Mouse (Mus musculus) frontal cortex, postnatal 25 days (tissue): Measurements from ENCODE around the gene Dus3l.

Source experiments
- DNase-seq, 2 experiments: peaks; one replicate each; pipeline ENCODE4 v3.0.0; 2022; ENCODE audit warnings: low spot score in 2 of 2

The Dus3l gene

GRCm38 (mm10) chr17:56764474-56765354 is at the start of gene Dus3l:
Gene Dus3l, plus strand, starts transcription at chr17:56764757.
- peak; percentile 83 to 85 for DNase-seq

DNA sequence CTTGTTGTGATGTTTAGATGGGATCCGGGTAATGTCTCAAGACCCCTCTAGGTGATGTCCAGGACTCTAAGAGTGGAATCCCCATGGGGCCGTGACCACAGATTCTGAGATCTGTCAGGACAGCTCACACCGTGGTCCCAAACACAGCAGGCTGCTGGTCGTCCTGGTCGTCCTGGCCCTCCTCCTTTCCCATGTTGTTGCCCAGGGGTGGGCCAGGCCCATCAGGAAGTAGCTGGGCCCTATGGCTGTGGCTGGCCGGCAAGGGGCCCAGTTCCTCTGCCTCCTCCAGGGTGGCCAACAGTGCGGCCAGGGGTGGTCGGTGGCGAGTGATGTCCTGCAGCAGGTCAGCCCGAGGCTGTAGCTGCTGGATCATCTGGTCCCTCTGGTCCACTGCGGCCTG is 49.2 kb upstream of the Dus3l start:
- no peak for DNase-seq

DNA sequence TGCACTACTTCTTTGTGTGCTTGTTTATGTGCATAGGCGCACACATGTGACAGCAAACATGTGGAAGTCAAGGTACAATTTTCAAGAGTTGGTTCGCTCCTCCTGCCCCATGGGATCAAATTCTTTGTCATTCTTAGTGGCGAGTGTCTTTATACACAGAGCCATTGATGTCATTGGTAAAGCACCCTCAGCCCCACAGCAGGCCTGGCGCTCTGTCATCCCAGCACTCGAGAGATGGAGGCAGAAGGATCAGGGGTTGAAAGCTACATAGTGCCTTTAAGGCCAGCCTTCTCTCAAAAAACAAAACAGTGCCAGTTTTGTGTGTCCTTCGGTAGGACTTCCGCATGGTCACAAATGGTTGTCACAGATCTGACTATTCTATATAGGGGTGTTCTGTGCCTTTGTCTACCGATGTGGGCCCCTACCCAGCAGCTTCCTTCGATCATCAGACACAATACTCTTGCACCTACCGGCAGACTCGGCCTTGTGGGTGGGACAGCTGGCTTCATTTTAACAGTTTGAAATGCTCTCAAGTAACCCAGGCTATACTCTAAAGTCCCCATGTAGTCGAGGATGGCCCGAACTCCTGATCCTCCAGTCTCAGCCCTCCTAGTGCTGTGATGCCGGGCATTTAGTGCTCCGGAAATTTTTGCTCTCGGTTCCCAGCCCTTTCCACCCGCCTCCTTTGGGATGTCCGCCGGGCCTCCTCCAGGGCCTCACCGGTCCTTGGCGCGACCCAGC is 48.5 kb upstream of the Dus3l start:
- DNase-seq = peak in 1 of 2 experiments; percentile 23

- DNase-seq = peak; percentile 93 to 95
Measured at GRCm38 (mm10) chr17:56716655-56717362, 47.7 kb upstream of the Dus3l start.

- DNase-seq = peak; percentile 90 to 93
Measured at GRCm38 (mm10) chr17:56717363-56718058, 47.0 kb upstream of the Dus3l start, which contains the start of the genes Ndufa11 and Vmac. Gene Ndufa11, plus strand, starts transcription at chr17:56717767. Gene Vmac, minus strand, starts transcription at chr17:56718022.

DNA sequence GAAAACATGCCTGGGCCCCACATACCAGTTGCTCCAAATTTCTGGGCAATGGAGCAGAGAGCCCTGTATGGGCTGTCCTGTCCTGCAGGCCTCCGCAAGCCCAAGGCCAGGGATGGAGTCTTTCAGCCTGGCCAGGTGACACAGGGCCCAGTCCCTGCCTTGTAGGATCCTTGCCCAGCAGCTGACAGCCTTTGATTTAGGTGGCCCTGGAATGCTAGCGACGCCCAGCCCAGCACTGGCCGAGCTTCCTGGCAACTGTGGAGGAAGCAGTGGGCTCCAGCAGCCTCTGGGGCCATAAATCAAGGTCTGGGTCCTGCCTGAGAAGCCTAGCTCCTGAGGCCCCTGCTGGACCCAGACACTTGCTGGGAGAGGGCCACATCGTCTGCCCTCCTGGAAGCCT is 42.1 kb upstream of the Dus3l start:
- no peak for DNase-seq

GRCm38 (mm10) chr17:56723419-56724161 is 41.0 kb upstream of the Dus3l start:
- no peak for DNase-seq

- no peak for DNase-seq
Measured at GRCm38 (mm10) chr17:56727029-56727649, 37.4 kb upstream of the Dus3l start.

GRCm38 (mm10) chr17:56727659-56728058 is 36.9 kb upstream of the Dus3l start:
- DNase-seq = no peak

DNA sequence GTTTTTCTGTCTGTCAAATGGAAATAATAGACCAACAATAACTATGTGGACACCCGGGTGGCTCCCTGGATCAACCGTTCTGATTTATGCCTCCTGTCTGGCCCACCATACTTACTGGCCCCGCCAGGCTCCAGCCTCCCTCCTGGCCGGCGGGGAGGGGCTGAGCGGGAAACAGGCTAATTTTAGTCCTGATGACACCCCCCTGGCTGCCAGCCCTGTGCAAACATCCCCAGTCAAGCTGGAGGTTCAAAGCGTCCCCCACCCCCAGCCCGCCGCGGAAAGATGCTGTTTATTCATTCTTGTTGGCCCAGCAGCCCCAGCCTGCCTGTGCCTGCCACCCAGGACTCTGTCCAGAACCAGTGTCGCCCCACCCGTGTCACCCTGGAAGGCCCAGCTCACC is 36.4 kb upstream of the Dus3l start:
- DNase-seq = no peak

- DNase-seq = no peak
Measured at GRCm38 (mm10) chr17:56729151-56729550, 35.4 kb upstream of the Dus3l start.

DNA sequence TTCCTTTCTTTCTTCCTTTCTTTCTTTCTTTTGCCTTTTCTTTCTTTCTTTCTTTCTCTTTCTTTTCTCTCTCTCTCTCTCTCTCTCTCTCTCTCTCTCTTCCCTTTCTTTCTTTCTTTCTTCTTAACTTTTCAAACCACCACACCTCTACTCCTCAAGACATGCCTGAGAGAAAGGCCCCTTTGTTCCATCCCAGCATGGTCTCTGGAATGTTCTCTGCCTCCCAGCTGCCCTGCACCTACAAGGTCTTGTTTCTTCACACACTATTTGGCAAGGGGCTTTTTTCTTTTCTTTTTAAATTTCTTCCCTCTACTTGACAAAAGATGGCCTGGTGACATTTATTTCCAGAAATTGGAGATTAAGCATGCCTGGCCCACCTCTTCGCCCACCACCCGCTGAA is 34.9 kb upstream of the Dus3l start:
- no peak for DNase-seq

DNA sequence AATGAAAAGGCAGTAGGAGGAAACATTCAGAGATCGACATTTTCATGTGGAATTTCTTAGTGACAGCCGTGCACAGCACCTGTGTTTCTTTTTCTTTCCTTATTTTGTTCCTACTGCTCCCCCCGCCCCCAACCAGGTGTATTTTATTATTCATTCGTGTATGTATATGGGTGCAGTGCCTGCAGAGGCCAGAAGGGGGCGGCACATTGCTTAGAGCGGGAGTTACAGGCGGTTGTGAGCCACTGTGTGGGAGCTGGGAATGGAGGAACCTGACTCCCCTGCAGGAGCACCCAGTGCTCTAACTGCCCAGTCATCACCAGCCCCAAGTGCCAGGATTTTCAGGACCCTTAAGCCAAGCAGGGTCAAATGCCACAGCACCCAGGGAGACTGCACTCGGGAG is 28.0 kb upstream of the Dus3l start:
- no peak for DNase-seq

- no peak for DNase-seq
Measured at GRCm38 (mm10) chr17:56738221-56738620, 26.3 kb upstream of the Dus3l start.

DNA sequence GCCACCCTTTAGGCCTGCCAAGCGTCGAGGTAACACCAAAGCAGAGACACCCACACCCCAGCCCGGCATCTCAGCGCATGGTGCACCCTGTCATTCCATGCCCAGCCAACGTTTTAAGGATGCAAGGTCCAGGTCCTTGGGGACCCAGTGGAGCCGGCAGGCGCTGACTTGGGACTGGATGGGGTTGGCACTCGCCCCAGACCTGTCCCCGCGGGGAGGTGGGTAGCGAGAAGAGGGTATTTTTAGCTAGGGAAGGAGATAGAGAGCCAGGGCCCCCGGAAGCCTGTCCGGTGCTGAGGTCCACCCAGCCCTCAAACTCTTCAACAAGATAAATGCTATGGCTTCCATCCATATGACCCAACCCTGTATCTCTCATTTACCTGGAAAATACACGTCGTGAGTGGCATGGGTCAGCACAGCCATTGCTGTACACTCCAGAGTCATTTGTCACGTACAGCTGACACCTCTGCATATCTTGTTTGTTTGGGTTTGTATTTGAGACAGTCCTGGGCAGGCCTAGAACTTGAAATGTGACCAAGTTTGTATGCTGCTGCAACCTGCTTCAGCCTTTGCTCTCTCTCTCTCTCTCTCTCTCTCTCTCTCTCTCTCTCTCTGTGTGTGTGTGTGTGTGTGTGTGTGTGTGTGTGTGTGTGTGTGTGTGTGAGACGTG is 24.3 kb upstream of the Dus3l start:
- no peak for DNase-seq

DNA sequence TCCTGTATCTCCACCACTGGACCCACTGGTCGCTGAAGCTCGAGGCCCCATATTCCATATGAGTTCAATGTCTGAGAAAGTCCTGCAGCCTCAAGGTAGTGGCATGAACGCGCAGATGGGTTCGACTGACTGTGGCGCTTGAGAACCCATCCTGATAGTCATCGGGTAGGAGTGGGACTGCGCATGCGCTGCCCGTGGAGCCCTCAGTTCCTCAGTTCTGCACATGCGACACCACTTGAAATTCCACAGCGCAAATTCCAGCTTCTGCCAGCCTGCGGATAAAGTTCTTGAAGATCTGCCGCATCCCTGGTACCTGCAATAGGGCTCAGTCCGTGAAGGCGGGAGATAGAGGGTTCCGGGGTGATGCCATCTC is 23.8 kb upstream of the Dus3l start:
- no peak for DNase-seq

GRCm38 (mm10) chr17:56744173-56744572 is 20.4 kb upstream of the Dus3l start:
- no peak for DNase-seq

DNA sequence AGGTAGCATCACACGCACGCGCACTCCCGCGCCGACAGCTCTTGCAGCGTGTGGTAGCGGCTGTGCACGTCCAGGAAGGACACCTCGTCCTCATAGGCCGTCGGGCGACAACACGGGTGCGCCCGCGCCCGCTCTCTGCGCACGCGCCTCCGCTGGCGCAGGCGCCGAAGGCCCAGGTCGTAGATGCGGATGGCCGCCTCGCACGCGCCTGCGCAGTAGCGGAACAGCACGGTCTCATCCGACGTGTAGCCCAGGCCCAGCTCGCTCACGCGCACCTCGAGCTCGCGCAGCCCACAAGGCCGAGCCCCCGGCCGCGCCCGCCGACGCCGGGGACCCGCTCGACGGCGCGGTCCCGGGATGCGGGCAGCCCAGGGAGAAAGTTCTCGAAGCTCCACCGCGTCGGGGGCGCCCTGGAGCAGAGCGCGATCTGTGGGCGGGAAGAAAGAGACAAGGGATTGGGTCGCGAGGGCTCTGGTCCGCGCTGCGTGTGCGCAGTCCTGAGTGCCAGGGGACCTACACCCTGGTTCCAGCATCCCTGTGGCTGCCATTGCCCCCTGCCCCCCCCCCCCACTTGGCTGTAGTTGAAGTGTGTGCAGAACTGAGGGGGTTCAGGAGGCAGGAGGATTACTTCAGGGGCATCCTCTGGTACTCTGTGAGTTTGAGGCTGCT is 13.0 kb upstream of the Dus3l start:
- no peak for DNase-seq

GRCm38 (mm10) chr17:56753452-56753851 is 11.1 kb upstream of the Dus3l start:
- no peak for DNase-seq
